In genomic region chr9:23581039-23581606, GRCm38 (mm10) we compare ENCODE assay signal across 8 mouse cellular contexts.
DNase-seq lines count a peak whose midpoint lies in the region; ATAC-seq and TF ChIP-seq lines count a peak whose summit lies in the region.

No protein-coding gene starts in this region.

- H3K27ac ChIP-seq in ES-Bruce4 (ENCODE audit: insufficient read depth, low read length): no peak overlapping the region
- peak overlapping the region; percentile 63 for H3K27ac ChIP-seq in forebrain, embryonic 13.5 days
- H3K27ac ChIP-seq in lung, embryonic 15.5 days: peak overlapping the region; percentile 45

- H3K4me1 ChIP-seq in ES-Bruce4 (ENCODE audit: control insufficient read depth, insufficient read depth, low read length): no peaks in the 10 kb centered on the region
- peaks cover 28% of the 10 kb centered on the region for H3K4me1 ChIP-seq in forebrain, embryonic 13.5 days
- peaks cover 10% of the 10 kb centered on the region for H3K4me1 ChIP-seq in lung, embryonic 15.5 days

- TF ChIP-seq POLR2A in ES-Bruce4 (IDR thresholded peaks at IDR 0.05; ENCODE audit: insufficient read depth, low read length): no peak
- no peak for TF ChIP-seq POLR2A in brain, embryonic 14.5 days (IDR thresholded peaks at IDR 0.05; ENCODE audit: borderline replicate concordance, extremely low read depth, insufficient read depth, insufficient read length, poor library complexity, severe bottlenecking)

- H3K4me3 ChIP-seq in ES-Bruce4 (ENCODE audit: low read depth, low read length): no peak overlapping the region
- H3K4me3 ChIP-seq in forebrain, embryonic 13.5 days: no peak overlapping the region
- no peak overlapping the region for H3K4me3 ChIP-seq in lung, embryonic 15.5 days

- H3K4me2 ChIP-seq in forebrain, embryonic 13.5 days: no peak overlapping the region
- H3K4me2 ChIP-seq in lung, embryonic 15.5 days: no peak overlapping the region

- ATAC-seq in forebrain, embryonic 13.5 days: peak; percentile 84
- ATAC-seq in lung, embryonic 15.5 days (ENCODE audit: borderline replicate concordance, extremely low read depth, low FRiP score, low TSS enrichment): peak; percentile 84

- no peaks in the 10 kb centered on the region for H3K36me3 ChIP-seq in ES-Bruce4 (ENCODE audit: control insufficient read depth, insufficient read depth, low read length, poor library complexity, severe bottlenecking)
- H3K36me3 ChIP-seq in forebrain, embryonic 13.5 days (ENCODE audit: poor library complexity, severe bottlenecking): no peaks in the 10 kb centered on the region
- H3K36me3 ChIP-seq in lung, embryonic 15.5 days: no peaks in the 10 kb centered on the region

- H3K27me3 ChIP-seq in ES-Bruce4 (ENCODE audit: control insufficient read depth, insufficient read depth, low read length, poor library complexity, severe bottlenecking): no peaks in the 10 kb centered on the region
- H3K27me3 ChIP-seq in forebrain, embryonic 13.5 days: no peaks in the 10 kb centered on the region
- H3K27me3 ChIP-seq in lung, embryonic 15.5 days: no peaks in the 10 kb centered on the region

- DNase-seq in brain, embryonic 14.5 days (ENCODE audit: low read depth): peak; percentile 97
- peak; percentile 44 for DNase-seq in heart, postnatal 25 days (ENCODE audit: low spot score)
- peak; percentile 90 for DNase-seq in layer of hippocampus, adult 11-12 months (ENCODE audit: low spot score)
- DNase-seq in retina, adult 2 months (ENCODE audit: low read depth, low spot score): peak; percentile 34
- DNase-seq in urinary bladder, postnatal 10 days (ENCODE audit: low spot score): peak; percentile 10

- TF ChIP-seq CTCF in ES-Bruce4 (IDR thresholded peaks at IDR 0.05; ENCODE audit: low read depth, low read length): peak; percentile 39
- peak; percentile 86 for TF ChIP-seq CTCF in brain, embryonic 14.5 days (IDR thresholded peaks at IDR 0.05; ENCODE audit: borderline replicate concordance, extremely low read depth, insufficient read depth, insufficient read length)

- intact Hi-C loops in heart, postnatal 25 days (cut with DNase I): no loop called here

- no peaks in the 10 kb centered on the region for H3K9me3 ChIP-seq in ES-Bruce4 (replicated peaks; ENCODE audit: control insufficient read depth, insufficient read depth, low read length, poor library complexity, severe bottlenecking)
- H3K9me3 ChIP-seq in forebrain, embryonic 13.5 days (replicated peaks): no peaks in the 10 kb centered on the region
- H3K9me3 ChIP-seq in lung, embryonic 15.5 days: no peaks in the 10 kb centered on the region

- 11% methylated on average over 6 of the region's 6 CpGs for WGBS in forebrain, embryonic 13.5 days
- 11% methylated on average over 6 of the region's 6 CpGs for WGBS in lung, embryonic 15.5 days

- H3K9ac ChIP-seq in ES-Bruce4 (ENCODE audit: low read depth, poor library complexity, severe bottlenecking): no peak overlapping the region
- H3K9ac ChIP-seq in forebrain, embryonic 13.5 days: no peak overlapping the region
- H3K9ac ChIP-seq in lung, embryonic 15.5 days: no peak overlapping the region

- no peak for TF ChIP-seq EP300 in ES-Bruce4 (IDR thresholded peaks at IDR 0.05; ENCODE audit: insufficient read depth, low read depth, low read length)

Comparison
In these comparisons a context has a peak if more than half of its experiments do, and no peak if none do; other contexts are left out.
1. DNase-seq: peak in every context shown above with its lines; median percentile 97 in brain, embryonic 14.5 days; 90 in layer of hippocampus, adult 11-12 months; 44 in heart, postnatal 25 days; 34 in retina, adult 2 months; 10 in urinary bladder, postnatal 10 days.